Mouse (Mus musculus) brain, adult 2 months (tissue): ENCODE measurements at regions not wholly inside any gene's neighbourhood (a gene's known extent, or its start where the extent isn't known, plus 50 kb on each side); places are given as distances from the start of the nearest gene placed in this dataset.

ENCODE experiments used
- DNase-seq: peaks from one replicate; pipeline ENCODE4 v3.0.0; 2011; ENCODE audit warnings: low read depth, low spot score

DNA sequence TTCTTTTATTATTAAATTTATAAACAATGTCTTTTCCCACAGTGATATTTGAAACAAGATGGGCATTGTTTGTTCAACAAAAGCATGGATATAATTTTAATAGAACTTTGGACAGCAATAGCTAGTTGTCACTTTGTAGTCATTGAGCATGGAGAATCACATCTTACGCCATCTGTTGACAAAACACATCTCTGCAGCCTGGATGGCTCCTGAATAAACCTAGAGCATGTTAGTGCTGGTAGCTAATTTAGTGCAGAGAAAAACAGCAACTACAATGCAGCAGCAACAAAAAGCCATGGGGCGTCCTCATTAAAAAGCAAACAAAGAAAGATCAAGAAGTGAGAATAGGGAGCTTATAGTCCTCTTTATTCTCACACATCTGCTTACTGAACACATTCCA, 900.9 kb upstream of the Cdh7 start:
- DNase-seq: peak; percentile 5

GRCm38 (mm10) chr1:109086110-109086509, 896.1 kb upstream of the Cdh7 start:
- peak; percentile 44 for DNase-seq

DNA sequence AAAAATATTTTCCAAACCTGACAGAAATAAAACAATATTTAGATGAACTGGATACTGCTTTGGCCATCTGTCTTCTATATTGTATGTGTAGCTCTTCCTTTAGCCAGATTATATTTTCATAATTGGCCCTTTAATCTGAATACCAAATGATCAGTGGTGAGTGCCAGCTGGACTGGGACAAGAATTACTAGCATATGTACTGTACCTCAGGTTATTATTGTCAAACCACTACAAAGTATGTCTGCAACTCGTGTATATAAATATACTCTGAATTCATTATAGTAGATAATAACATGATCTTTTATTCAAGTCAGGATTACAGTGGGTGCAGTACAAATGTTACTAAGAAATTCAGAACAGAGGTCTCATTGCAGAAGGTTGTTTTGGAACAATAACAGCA, 877.2 kb upstream of the Cdh7 start:
- DNase-seq: peak; percentile 15
